Mouse (Mus musculus) left cerebral cortex, postnatal 25 days (tissue): ENCODE measurements around the gene Tbc1d22b. TPM values are rescaled to one million over a fixed set of nuclear protein-coding genes. Genes with fewer than 3 reads are reported as not detected.
"Not testable (repeated sequence)": the region's sequence is repeated elsewhere in the genome, so short reads cannot be mapped to it uniquely, and the experiment has no call there.

Experiments
- DNase-seq, 2 experiments: peaks; one replicate each; pipeline ENCODE4 v3.0.0; 2022; ENCODE audit warnings: low spot score in 2 of 2, mixed read lengths in 1 of 2
- intact Hi-C: fragments of 180-260 bp; cut with DNase I; formaldehyde crosslinking; loops from one replicate; pipeline ENCODE4 v1.15.1; 2025
- total RNA-seq, 2 experiments: library from RNA; stranded (reverse); gene quantifications; 2 replicates each; pipeline ENCODE4 v1.2.3; 2021

Tbc1d22b gene
- total RNA-seq, 2 experiments from 2014 or later: 42.3 to 43.2 TPM

- no peak for DNase-seq
- intact Hi-C loops: no loop called here
These were observed 35.9 kb downstream of the Tbc1d22b start for GRCm38 (mm10) chr17:29585446-29585845.

- DNase-seq: no peak
- intact Hi-C loops: no loop called here
These were observed 37.3 kb downstream of the Tbc1d22b start for GRCm38 (mm10) chr17:29586921-29587320.

GRCm38 (mm10) chr17:29589221-29589898 is 39.8 kb downstream of the Tbc1d22b start:
- intact Hi-C loops: no loop called here
- DNase-seq: peak in 1 of 2 experiments; percentile 22

GRCm38 (mm10) chr17:29595891-29596770 is 46.5 kb downstream of the Tbc1d22b start:
- intact Hi-C loops: no loop called here
- DNase-seq: no peak

- intact Hi-C loops: no loop called here
- DNase-seq: no peak
These were observed 47.2 kb downstream of the Tbc1d22b start for GRCm38 (mm10) chr17:29596771-29597132.

GRCm38 (mm10) chr17:29599051-29599450 is 49.5 kb downstream of the Tbc1d22b start:
- intact Hi-C loops: no loop called here

GRCm38 (mm10) chr17:29599537-29599936 is 50.0 kb downstream of the Tbc1d22b start:
- intact Hi-C loops: no loop called here
- DNase-seq: no peak

More at GRCm38 (mm10) chr17:29599051-29599450, 49.5 kb downstream of the Tbc1d22b start:
- DNase-seq: no peak

- DNase-seq: no peak
- intact Hi-C loops: loop anchor here (5.0 kb wide), 1 partner anchor 281 kb away; no protein-coding TSS in a partner anchor
These were observed 51.8 kb downstream of the Tbc1d22b start for GRCm38 (mm10) chr17:29601391-29601790.

GRCm38 (mm10) chr17:29603283-29603682 is 53.7 kb downstream of the Tbc1d22b start:
- intact Hi-C loops: loop anchor here (5.0 kb wide), 1 partner anchor 279 kb away; no protein-coding TSS in a partner anchor
- peak; percentile 80 to 82 for DNase-seq

GRCm38 (mm10) chr17:29613453-29613852 is 63.9 kb downstream of the Tbc1d22b start:
- intact Hi-C loops, DNase-seq: not testable (repeated sequence)

- DNase-seq: peak; percentile 95 to 96
- intact Hi-C loops: no loop called here
These were observed 64.8 kb downstream of the Tbc1d22b start, which contains the start of the genes Rnf8 and Gm28043 for GRCm38 (mm10) chr17:29614115-29615023. TSS of gene Rnf8 (plus strand) at chr17:29614790. TSS of gene Gm28043 (plus strand) at chr17:29614876.

- intact Hi-C loops: no loop called here
- no peak for DNase-seq
These were observed 65.5 kb downstream of the Tbc1d22b start for GRCm38 (mm10) chr17:29615024-29615551.

- intact Hi-C loops: no loop called here
- DNase-seq: peak in 1 of 2 experiments; percentile 69
These were observed 66.0 kb downstream of the Tbc1d22b start for GRCm38 (mm10) chr17:29615616-29616015.

GRCm38 (mm10) chr17:29619231-29619630 is 69.6 kb downstream of the Tbc1d22b start:
- no peak for DNase-seq
- intact Hi-C loops: no loop called here

GRCm38 (mm10) chr17:29623488-29623887 is 73.9 kb downstream of the Tbc1d22b start:
- intact Hi-C loops: no loop called here
- peak in 1 of 2 experiments; percentile 64 for DNase-seq

GRCm38 (mm10) chr17:29627285-29627684 is 77.7 kb downstream of the Tbc1d22b start:
- no peak for DNase-seq
- intact Hi-C loops: no loop called here

- intact Hi-C loops: no loop called here
- no peak for DNase-seq
These were observed 79.4 kb downstream of the Tbc1d22b start for GRCm38 (mm10) chr17:29628946-29629345.

- DNase-seq: no peak
- intact Hi-C loops: loop anchor here (10.0 kb wide), 1 partner anchor 255 kb away; no protein-coding TSS in a partner anchor
These were observed 80.0 kb downstream of the Tbc1d22b start for GRCm38 (mm10) chr17:29629620-29630019.

- DNase-seq: no peak
- intact Hi-C loops: loop anchor here (10.0 kb wide), 1 partner anchor 252 kb away; no protein-coding TSS in a partner anchor
These were observed 82.7 kb downstream of the Tbc1d22b start for GRCm38 (mm10) chr17:29632312-29632711.
